Mouse (Mus musculus): ENCODE data around the gene Fat3.

DNA sequence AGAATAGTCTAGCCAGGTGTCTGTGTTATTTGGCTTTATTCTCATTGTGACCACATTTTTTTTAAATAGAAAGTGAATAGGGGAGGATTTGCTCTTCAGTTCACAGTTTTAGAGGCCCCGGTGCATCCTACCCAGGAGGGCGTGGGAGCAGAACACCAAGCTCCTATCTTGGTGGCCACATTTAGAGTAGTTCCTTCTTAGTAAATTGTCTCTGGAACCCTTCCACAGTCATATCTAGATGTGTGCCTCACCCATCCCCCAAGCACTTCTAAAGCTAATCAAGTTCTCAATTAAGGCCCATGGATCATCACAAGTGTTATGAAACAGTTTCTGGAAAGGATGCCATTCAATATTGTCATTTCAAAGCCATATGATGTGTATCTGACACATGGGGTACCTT lies 559.3 kb downstream of the Fat3 start:
- TF ChIP-seq CTCF (IDR thresholded peaks at IDR 0.05; ENCODE audit: low read depth): no peak
- no peak for TF ChIP-seq EP300 (optimal IDR thresholded peaks at IDR 0.05)
